Mouse (Mus musculus) left cerebral cortex, adult 18-20 months (tissue): ENCODE measurements around the gene Grm1. TPM values are rescaled to one million over a fixed set of nuclear protein-coding genes. Genes with fewer than 3 reads are reported as not detected.

Experiments
- DNase-seq, 2 experiments: peaks; one replicate each; pipeline ENCODE4 v3.0.0; 2021 to 2022; ENCODE audit warnings: low spot score in 2 of 2, mixed read lengths in 1 of 2
- total RNA-seq, 2 experiments: library from RNA; stranded (reverse); gene quantifications; 2 replicates each; pipeline ENCODE4 v1.2.3; 2021

Gene Grm1
- total RNA-seq, 2 experiments from 2014 or later: 43.4 to 46.8 TPM

GRCm38 (mm10) chr10:10845059-10845685 is 237.0 kb downstream of the Grm1 start:
- DNase-seq: no peak

GRCm38 (mm10) chr10:10835406-10835805 is 246.8 kb downstream of the Grm1 start:
- DNase-seq: no peak

GRCm38 (mm10) chr10:10834828-10835227 is 247.3 kb downstream of the Grm1 start:
- DNase-seq: no peak

DNA sequence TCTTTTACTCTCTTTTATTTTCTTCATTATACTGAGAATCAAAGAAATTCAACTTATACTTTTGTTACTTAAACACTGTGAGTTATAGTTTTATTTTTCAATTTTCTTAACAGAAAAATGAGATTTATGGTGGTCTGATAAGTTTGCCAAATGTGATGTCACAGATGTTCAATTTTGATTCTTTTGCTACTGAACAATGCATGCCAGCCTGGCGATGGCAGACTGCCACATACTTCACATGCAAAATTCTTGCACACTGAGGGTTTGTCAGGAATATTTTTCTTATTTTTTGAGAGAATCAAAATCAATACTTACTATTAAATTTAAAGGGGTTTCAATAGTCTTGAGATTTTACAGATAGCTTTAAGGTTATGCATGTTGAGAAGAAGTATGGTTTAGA is 251.0 kb downstream of the Grm1 start:
- DNase-seq: no peak

DNA sequence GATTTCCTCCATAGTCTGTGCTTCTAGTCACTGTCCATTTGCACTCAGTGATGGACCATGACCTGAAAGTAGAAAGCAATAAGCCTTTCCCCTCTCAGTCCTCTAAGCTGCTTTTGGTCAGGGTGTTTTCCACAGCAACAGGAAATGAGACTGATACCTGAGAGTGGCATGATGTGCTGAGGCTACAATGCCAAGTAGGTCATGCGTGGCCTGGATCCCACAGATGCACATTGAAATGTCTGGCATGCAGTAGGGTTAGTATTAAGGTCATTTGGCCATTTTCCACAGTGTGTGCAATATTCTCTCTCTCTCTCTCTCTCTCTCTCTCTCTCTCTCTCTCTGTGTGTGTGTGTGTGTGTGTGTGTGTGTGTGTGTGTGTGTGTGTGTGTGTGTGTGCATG is 254.8 kb downstream of the Grm1 start:
- no peak for DNase-seq

GRCm38 (mm10) chr10:10818061-10818460 is 264.1 kb downstream of the Grm1 start:
- no peak for DNase-seq

DNA sequence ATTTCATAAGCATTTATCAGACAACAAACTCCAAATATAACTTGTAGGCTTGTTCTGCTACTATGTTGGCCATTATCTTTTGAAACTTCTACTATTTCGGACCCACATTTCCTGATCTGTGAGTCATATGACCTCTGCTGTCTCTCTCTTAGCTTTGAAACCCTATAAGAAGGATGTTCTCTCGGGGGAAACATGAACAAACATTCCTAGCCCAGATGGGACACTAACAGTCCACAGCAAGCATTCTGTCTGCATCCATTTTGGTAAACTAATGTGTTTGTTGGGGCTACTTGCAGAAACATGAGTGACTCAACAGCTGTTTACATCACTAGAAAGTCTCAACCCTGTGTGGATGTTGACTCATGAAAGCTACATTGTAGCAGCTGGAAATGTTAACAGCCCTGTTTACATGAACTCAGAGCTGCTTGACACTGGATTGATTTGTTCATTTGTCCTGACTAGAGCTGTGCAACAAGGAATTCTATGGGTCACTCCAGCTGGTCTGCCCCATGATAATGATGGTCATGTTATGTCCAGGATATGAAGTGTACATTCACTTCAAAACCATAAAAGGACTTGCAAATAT is 267.4 kb downstream of the Grm1 start:
- DNase-seq: no peak

- DNase-seq: peak; percentile 68 to 71
Observed at GRCm38 (mm10) chr10:10812750-10813711, 269.1 kb downstream of the Grm1 start.

DNA sequence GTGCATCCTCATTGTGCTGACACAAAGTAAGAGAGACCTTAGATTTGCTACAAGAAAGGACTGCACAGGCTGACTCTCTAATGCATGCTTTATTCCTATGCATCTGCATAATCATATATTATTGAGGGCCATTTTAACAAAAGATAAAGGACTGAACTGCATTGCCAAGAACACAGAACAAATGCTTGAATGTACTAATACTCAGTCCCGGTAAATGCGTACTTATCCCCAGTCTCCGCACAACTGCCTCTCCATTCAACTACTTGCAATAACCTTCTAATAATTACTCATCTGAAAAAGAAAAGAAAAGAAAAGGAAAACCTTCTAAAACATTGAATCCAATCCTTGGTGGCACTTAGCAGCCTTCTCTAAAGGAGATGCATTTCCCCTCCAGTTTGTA is 272.4 kb downstream of the Grm1 start:
- no peak for DNase-seq

DNA sequence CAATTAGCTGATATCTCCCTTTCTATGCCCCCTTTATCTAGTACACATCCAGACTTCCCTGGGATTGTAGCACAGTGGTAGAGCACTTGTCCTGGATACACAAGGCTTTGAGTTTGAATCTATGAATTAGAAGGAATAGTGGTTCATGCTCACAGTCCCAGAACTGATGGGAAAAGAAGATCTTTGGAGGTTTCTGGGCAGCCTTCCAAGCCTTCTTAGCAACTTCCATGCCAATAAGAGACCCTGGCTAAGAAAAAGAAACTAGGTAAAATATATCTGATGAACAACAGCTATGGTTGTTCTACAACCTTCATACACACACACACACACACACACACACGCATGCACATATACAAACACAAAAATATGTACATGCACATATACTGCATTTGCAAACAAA is 286.8 kb downstream of the Grm1 start:
- DNase-seq: no peak

DNA sequence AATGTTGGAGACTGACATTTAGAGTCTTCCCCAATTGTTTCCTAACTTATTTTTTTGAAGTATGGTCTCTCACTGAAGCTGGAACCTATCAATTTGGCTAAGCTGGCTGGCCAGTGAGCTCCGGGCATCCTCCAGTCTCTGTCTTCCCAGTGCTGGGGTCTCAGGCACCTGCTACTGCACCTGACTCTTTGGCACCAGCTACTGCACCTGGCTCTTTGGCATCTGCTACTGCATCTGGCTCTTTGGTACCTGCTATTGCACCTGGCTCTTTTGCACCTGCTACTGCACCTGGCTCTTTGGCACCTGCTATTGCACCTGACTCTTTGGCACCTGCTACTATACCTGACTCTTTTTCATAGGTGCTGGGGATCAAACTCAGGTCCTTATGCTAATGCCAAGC is 291.7 kb downstream of the Grm1 start:
- DNase-seq: no peak

DNA sequence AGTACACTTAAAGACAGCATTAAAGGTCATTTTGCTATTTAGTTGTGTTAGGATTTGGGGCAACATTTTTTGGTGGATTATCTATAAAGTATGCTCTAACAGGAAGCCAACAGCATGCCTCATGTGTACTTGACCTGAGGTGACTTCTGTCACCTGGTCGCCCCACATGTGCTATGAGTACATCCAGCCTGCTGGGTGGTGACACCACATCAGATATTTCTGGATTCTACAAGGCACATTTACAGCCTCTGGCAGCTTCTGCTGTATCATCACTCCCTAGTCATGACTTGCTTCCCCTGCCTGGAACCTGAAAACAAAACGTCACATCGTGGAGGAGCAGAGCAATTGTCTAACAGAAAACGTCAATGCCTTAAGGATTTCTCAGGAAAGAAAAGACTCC is 292.2 kb downstream of the Grm1 start:
- DNase-seq: no peak

DNA sequence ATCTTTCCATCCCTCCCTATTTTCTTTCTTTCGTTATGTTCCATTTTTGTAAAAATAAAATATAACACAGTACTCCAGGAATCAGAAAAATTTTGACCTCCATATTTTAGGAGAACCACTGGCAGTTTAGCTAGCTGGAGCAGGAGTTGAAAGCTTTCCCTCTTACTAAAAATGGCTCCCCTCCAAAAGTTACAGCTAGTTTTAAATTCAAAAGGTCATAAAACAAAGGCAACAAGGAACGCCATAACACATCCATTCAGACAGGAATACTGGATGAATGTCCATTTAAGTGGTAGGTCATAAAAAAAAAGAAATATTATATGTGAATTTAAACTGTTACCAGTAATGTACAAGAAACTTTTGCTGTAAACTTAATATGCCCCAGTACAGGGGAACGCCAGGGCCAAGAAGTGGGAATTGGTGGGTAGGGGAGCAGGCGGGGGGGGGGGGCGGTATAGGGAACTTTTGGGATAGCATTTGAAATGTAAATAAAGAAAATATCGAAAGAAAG is 294.2 kb downstream of the Grm1 start:
- no peak for DNase-seq

- DNase-seq: no peak
Observed at GRCm38 (mm10) chr10:10785122-10785521, 297.0 kb downstream of the Grm1 start.

GRCm38 (mm10) chr10:10774827-10775226 is 307.3 kb downstream of the Grm1 start:
- DNase-seq: no peak

DNA sequence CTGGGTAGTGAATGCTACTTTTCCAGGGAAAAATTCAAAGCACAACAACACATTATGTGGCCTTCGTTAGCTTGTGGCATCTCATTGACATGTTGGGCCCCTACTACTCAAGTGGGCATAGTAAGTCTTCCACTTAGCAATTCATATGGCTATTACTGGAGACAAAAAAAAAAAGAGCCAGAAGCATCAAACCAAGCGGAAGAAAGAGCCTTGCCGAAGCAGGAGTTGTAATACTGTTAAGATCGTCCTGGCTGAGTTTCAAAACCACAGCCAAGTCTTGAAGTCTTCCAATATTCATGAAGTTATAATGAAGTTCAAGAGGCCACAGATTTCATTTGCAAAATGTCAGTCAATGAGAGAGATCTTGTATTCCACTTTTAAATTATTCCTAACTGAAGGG is 319.1 kb downstream of the Grm1 start:
- no peak for DNase-seq

DNA sequence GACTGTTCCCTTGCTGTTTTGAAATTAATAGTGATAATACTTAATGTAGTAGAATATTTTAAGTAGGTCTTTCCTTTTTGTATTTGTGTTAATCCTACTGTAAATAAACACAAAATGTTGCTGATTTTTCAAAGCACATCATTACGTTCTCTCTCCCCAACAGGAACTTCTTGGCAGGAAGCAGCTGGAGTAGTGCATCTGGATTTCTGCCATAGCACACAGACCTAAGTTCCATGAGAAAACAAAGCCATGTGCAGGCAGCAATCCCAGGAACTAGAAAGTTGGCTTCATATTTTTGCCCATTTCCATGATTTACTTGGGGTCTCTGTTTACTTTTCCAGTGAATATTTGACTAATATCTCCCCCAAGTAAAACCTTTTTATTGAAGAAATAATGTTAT is 320.9 kb downstream of the Grm1 start:
- DNase-seq: no peak

GRCm38 (mm10) chr10:10760801-10761200 is 321.4 kb downstream of the Grm1 start:
- DNase-seq: no peak

- DNase-seq: no peak
Observed at GRCm38 (mm10) chr10:10751033-10751432, 331.1 kb downstream of the Grm1 start.

DNA sequence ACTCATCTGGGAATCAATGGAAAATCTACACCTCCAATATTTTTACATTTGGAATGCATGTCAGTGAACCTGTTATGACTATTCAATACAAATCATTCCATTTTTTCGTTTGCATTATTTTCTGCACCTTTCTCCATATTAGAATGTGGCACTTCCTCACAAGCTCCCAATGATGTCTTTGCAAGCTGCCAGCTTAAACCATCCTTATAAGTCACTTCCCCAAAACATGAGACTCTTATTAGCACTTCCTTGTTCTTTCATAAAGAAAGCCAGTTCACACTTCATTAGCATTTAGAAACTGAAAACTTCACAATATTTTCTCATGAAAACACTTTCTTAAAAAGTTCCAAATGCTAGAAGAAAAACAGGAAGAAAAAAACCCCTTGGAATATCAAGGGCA is 338.1 kb downstream of the Grm1 start:
- DNase-seq: no peak

DNA sequence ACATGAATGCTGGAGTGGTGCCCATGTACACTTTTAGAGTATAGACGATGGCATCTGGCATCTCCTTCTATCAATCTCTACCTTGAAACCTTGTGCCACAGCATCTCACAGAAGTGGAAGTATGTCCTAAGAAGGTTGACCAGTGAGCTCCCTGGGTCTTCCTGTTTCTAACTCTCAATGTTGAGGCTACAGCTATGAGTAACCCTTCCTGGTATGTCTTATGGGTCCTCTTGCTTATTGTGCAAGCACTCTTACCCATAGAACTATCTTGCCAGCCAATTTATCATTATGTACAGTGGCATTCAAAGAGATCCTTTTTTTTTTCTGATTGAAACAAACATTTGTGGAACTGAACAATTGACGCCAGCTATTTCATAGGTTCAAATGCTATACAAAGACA is 340.0 kb downstream of the Grm1 start:
- no peak for DNase-seq

GRCm38 (mm10) chr10:10741314-10741713 is 340.8 kb downstream of the Grm1 start:
- no peak for DNase-seq
